Mouse (Mus musculus) kidney, embryonic 14.5 days (tissue): ENCODE data around the gene Isg20l2. TPM values are rescaled to one million over a fixed set of nuclear protein-coding genes. Genes with fewer than 3 reads are reported as not detected.

Source experiments
- ATAC-seq: fragments of 200-750 bp; cut with Nextera tagmentation; 2 replicates; pipeline ENCODE4 v1.8.0; 2017; ENCODE audit warnings: moderate number of reproducible peaks, mild to moderate bottlenecking, moderate TSS enrichment, moderate library complexity; ENCODE audit not compliant: low FRiP score, low TSS enrichment
- H3K27ac ChIP-seq: fragments of 300-500 bp; sonication (generic); 2 replicates; pipeline ENCODE4 v1.5.1; 2014; ENCODE audit warnings: low read depth, mild to moderate bottlenecking, low read length, moderate library complexity, mixed read lengths
- H3K27me3 ChIP-seq: fragments of 300-500 bp; sonication (generic); 2 replicates; pipeline ENCODE4 v1.6.1; 2014; ENCODE audit warnings: mild to moderate bottlenecking, low read length; ENCODE audit not compliant: control insufficient read depth, insufficient read depth
- H3K36me3 ChIP-seq: fragments of 300-500 bp; sonication (generic); 2 replicates; pipeline ENCODE4 v1.6.1; 2014; ENCODE audit warnings: low read length, mixed read lengths; ENCODE audit not compliant: control insufficient read depth, insufficient read depth
- H3K4me1 ChIP-seq: fragments of 300-500 bp; sonication (generic); 2 replicates; pipeline ENCODE4 v1.6.1; 2014; ENCODE audit warnings: low read length, mixed read lengths; ENCODE audit not compliant: control insufficient read depth, insufficient read depth
- H3K4me2 ChIP-seq: fragments of 300-500 bp; sonication (generic); replicated peaks from 2 replicates; pipeline ENCODE4 v1.6.1; 2014; ENCODE audit warnings: low read depth, mild to moderate bottlenecking, low read length
- H3K4me3 ChIP-seq: fragments of 300-500 bp; sonication (generic); 2 replicates; pipeline ENCODE4 v1.5.1; 2014; ENCODE audit warnings: mild to moderate bottlenecking, low read length
- H3K9ac ChIP-seq: fragments of 300-500 bp; sonication (generic); 2 replicates; pipeline ENCODE4 v1.6.1; 2014; ENCODE audit warnings: low read depth, mild to moderate bottlenecking, low read length, moderate library complexity
- H3K9me3 ChIP-seq: fragments of 300-500 bp; sonication (generic); 2 replicates; pipeline ENCODE4 v1.6.1; 2016; ENCODE audit warnings: low read length; ENCODE audit not compliant: control insufficient read depth
- WGBS: fragments of 180-500 bp; shearing (Covaris S2); extraction: QIAGEN DNeasy Blood & Tissue Kit; methylation state at CpG from one replicate; pipeline ENCODE4 v1.1.7; 2014; 5-methylcytosine and 5-hydroxymethylcytosine counted together
- polyA plus RNA-seq: library from polyadenylated mRNA; unstranded; fragments of >200 nt; fragmentation: Nextera tagmentation; extraction: Ambion mirVana; gene quantifications from 2 replicates; pipeline ENCODE4 v1.2.1, GENCODE M21; 2014

The Isg20l2 gene
- polyA plus RNA-seq, 1 experiment from 2014 or later: 45.5 TPM

DNA sequence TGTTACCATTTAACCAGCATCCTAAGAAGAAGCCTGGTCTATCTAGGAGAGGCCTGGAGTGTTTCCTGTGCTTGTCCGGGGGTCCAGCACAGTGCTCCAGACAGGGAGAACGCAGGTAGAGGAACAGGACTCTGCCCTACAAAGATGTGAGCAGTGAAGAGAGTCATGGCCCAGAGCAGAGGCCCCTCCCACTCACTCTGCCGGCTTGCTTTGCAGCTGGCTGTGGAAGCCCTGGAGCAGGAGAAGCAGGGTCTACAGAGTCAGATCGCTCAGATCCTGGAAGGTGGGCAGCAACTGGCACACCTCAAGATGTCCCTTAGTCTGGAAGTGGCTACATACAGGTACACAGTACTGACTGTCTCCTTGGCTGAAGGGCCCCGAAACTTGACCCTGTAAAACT lies 42.7 kb downstream of the Isg20l2 start:
- peak overlapping the region; percentile 82 for H3K9ac ChIP-seq
- H3K27ac ChIP-seq: peak overlapping the region; percentile 48; the same call in 1 of the 2 replicates

GRCm38 (mm10) chr3:87973593-87974380 lies 43.7 kb downstream of the Isg20l2 start:
- peaks cover 19% of the 10 kb centered on the region for H3K36me3 ChIP-seq
- H3K9ac ChIP-seq: peak overlapping the region; percentile 82; the same call in 1 of the 2 replicates
- peak overlapping the region; percentile 96 for H3K4me2 ChIP-seq
- peaks cover 45% of the 10 kb centered on the region for H3K4me1 ChIP-seq
- ATAC-seq: no peak
- no peaks in the 10 kb centered on the region for H3K27me3 ChIP-seq
- H3K4me3 ChIP-seq: peak overlapping the region; percentile 71
- WGBS: 38% methylated on average over 14 of the region's 14 CpGs
- no peaks in the 10 kb centered on the region for H3K9me3 ChIP-seq
- no peak overlapping the region for H3K27ac ChIP-seq

More for the DNA sequence above, 42.7 kb downstream of the Isg20l2 start:
- Histone ChIP-seq H3K4me2 (peak overlapping the region; percentile 96), H3K27me3 (no peaks in the 10 kb centered on the region; the same call in 1 of the 2 replicates), H3K9me3 (no peaks in the 10 kb centered on the region), H3K36me3 (peaks cover 16% of the 10 kb centered on the region), H3K4me3 (peak overlapping the region; percentile 71), H3K4me1 (peaks cover 38% of the 10 kb centered on the region)
- no peak for ATAC-seq
- WGBS: 24% methylated on average over 5 of the region's 5 CpGs

DNA sequence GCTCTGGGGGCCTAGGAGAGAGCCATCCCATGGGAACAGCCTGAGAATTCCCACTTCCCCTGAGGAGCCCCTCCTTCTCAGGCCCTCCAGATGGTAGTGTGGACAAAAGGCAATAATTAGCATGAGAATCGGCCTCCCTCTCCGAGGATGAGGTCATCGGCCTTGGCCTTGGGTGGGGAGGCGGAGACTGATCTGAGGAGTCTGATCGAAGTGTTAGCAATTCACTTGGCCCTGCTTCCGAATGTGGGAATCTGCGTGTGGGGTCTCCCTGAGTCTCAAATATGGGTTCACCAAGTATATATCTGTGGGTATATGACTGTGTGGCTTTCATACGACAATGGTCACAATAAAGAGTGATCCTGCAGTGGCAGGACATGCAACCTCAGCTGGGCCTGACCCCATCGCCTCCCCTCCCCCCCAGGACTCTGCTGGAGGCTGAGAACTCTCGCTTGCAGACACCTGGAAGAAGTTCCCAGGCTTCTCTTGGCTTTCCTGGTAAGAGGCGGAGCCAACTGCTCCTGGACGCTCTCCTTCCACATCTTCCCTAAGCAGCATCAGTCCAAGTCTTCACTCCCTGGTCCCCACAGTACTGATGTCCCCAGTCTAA lies 44.4 kb downstream of the Isg20l2 start:
- Histone ChIP-seq H3K4me3 (peak overlapping the region; percentile 71), H3K27ac (peak overlapping the region; percentile 37; the same call in 1 of the 2 replicates), H3K4me1 (peaks cover 51% of the 10 kb centered on the region), H3K4me2 (peak overlapping the region; percentile 96), H3K27me3 (no peaks in the 10 kb centered on the region), H3K9ac (peak overlapping the region; percentile 82; the same call in 1 of the 2 replicates), H3K36me3 (peaks cover 19% of the 10 kb centered on the region), H3K9me3 (no peaks in the 10 kb centered on the region)
- 30% methylated on average over 12 of the region's 12 CpGs for WGBS
- no peak for ATAC-seq

GRCm38 (mm10) chr3:87979493-87979892 lies 49.4 kb downstream of the Isg20l2 start:
- ATAC-seq: no peak
- peaks cover 18% of the 10 kb centered on the region for H3K36me3 ChIP-seq
- 0 out of 2 replicates have a peak overlapping the region, but pooled peaks have one; percentile 56 for H3K27ac ChIP-seq
- no peaks in the 10 kb centered on the region for H3K27me3 ChIP-seq
- no peak overlapping the region for H3K4me3 ChIP-seq
- H3K4me1 ChIP-seq: peaks cover 66% of the 10 kb centered on the region
- H3K9me3 ChIP-seq: no peaks in the 10 kb centered on the region
- H3K9ac ChIP-seq: no peak overlapping the region
- H3K4me2 ChIP-seq: no peak overlapping the region
- 82% methylated on average over 5 of the region's 5 CpGs for whole genome bisulfite sequencing

DNA sequence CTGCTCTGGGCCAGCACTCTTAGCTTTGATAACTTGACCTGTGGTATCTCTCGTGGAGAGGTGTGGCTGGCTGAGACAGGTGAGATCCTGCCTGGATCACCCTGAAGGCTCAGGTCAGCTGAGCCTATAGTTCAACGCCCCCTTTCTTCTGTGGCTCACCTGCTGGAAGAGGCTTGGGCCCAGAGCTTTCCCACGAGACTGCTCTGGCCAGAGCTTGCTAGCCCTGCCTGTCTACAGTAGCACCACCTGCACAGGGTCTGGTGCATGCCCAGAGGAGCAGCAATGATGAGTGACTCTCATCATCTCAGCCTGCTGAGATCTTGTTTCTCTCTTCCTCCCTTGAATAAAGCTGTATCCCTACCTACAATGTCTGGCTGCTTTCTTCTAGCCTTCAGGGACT lies 50.0 kb downstream of the Isg20l2 start:
- peaks cover 15% of the 10 kb centered on the region for H3K36me3 ChIP-seq
- 48% methylated on average over 3 of the region's 3 CpGs for WGBS
- no peak overlapping the region for H3K9ac ChIP-seq
- no peaks in the 10 kb centered on the region for H3K9me3 ChIP-seq
- no peak overlapping the region for H3K4me2 ChIP-seq
- ATAC-seq: peak; percentile 3; the same call in 1 of the 2 replicates
- H3K4me1 ChIP-seq: peaks cover 65% of the 10 kb centered on the region
- peak overlapping the region; percentile 56; the same call in 1 of the 2 replicates for H3K27ac ChIP-seq
- no peak overlapping the region for H3K4me3 ChIP-seq
- H3K27me3 ChIP-seq: no peaks in the 10 kb centered on the region

DNA sequence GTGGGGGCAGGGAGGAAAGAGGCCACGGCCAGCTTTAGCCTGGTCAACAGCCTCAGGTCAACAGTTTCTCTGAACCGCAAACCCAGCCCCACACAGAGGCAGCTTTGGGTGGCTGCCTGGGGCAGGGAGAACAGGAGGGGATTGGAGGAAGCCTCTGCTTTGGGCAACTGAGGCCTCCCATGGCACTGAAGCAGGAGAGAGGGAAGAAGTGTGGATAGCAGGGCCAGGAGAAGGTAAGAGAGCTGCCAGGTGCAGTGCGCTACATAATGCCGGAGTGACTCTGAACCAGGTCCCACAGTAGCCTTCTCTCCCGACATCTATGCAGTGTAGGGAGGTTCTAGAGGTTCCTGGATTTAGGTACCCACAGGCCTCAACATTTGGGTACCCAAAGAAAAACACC lies 50.6 kb downstream of the Isg20l2 start:
- Histone ChIP-seq H3K4me3 (no peak overlapping the region), H3K27me3 (no peaks in the 10 kb centered on the region), H3K4me1 (peaks cover 72% of the 10 kb centered on the region), H3K9me3 (no peaks in the 10 kb centered on the region), H3K4me2 (no peak overlapping the region), H3K9ac (no peak overlapping the region), H3K36me3 (peaks cover 9% of the 10 kb centered on the region), H3K27ac (peak overlapping the region; percentile 57)
- 48% methylated on average over 5 of the region's 5 CpGs for whole genome bisulfite sequencing
- no peak for ATAC-seq

DNA sequence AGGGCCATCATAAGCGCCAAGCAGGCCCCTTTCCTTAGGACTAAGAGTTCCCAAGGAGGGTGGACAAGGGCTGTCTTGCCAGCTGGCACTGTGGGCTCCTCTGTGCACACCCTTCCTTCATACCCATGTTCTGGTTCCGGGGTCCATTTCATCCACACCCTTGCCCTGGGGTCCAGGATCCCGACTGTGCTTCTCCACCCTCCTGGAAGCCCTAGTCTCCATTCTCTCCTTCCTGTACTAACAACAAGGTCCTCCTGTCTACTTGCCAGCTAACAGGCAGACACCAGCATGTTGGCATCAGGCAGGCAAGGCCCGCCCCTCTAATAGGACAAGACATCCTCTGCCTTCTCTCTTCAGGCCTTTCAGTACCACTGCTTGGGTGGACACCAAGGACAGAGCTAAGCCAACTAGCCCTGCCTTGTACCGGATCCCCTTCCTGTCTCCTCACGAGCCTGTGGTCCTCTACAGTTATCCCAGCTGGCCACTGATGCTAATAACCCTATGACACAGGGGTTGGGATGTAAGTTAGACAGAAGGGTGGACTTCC lies 51.2 kb downstream of the Isg20l2 start:
- WGBS: 79% methylated on average over 6 of the region's 6 CpGs
- no peak for ATAC-seq

DNA sequence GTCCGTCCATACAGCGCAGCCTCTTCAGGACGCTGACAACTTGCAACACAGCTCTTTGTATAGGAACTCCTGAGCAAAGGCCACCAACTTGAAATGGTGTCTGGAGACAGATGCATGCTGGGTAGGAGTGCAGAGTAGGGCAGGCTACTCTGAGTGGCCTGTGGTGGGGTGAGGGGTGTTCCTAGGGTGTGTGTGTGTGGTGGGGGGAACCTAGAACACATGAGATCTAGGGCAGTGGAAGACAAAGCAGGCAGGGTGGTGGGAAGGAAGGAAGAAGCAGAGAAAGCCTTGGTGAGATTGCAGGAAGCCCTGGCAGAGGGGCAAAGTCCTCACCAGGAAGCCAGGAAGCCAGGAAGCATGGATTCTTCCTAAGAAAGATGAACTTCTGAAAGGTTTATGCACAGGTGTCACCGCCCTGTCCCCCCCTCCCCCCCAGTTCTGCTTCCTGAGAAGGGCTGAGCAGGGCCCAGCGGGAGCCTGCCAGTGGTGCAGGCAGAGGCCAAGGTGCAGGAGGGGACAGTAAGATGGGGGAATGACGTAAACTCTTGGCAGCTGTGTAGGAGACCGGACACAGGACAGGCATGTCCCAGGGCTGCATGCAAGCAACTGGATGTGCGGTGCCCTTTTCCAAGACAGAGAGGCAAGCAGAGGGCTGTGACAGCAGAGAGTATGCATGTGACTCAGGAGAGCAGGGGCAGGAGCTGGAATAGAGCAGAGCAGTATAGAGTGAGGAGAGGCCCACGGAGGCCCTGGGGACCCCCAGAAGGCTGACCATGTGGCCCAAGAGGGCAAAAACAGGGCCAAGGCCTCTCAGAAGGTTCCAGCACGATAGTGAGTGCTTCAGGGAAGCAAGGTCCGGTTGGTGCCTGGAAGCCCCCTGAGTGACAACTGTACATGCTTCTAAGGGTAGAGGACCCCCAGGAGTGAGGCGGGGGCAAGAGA lies 52.1 kb downstream of the Isg20l2 start:
- no peaks in the 10 kb centered on the region for H3K9me3 ChIP-seq
- H3K4me2 ChIP-seq: peak overlapping the region; percentile 32
- peak overlapping the region; percentile 95 for H3K27ac ChIP-seq
- H3K36me3 ChIP-seq: peaks cover 3% of the 10 kb centered on the region; the same call in 1 of the 2 replicates
- no peak overlapping the region for H3K4me3 ChIP-seq
- peaks cover 76% of the 10 kb centered on the region for H3K4me1 ChIP-seq
- 19% methylated on average over 12 of the region's 12 CpGs for WGBS
- H3K9ac ChIP-seq: peak overlapping the region; percentile 54
- no peaks in the 10 kb centered on the region for H3K27me3 ChIP-seq
- peak; percentile 22; the same call in 1 of the 2 replicates for ATAC-seq

More for the DNA sequence above, 51.2 kb downstream of the Isg20l2 start:
- H3K4me1 ChIP-seq: peaks cover 76% of the 10 kb centered on the region
- no peaks in the 10 kb centered on the region for H3K9me3 ChIP-seq
- H3K9ac ChIP-seq: no peak overlapping the region
- H3K4me3 ChIP-seq: no peak overlapping the region
- peaks cover 3% of the 10 kb centered on the region; the same call in 1 of the 2 replicates for H3K36me3 ChIP-seq
- H3K4me2 ChIP-seq: no peak overlapping the region
- H3K27me3 ChIP-seq: no peaks in the 10 kb centered on the region
- peak overlapping the region; percentile 95; the same call in 1 of the 2 replicates for H3K27ac ChIP-seq
